Comparison of ENCODE assay signal across 28 mouse cellular contexts in genomic region chr6:117257591-117257990, GRCm38 (mm10).
"Had no signal": no experiment of that assay in that cellular context is flagged by ENCODE, and none has a peak within 500 bp of the region (broad histone marks: within the 10 kb centered on the region; RNA-seq: fewer than 3 reads in every experiment).

No protein-coding gene starts in this region.

- H3K9ac ChIP-seq: embryonic facial prominence, embryonic 12.5 days; embryonic facial prominence, embryonic 13.5 days; embryonic facial prominence, embryonic 15.5 days; forebrain, embryonic 12.5 days; forebrain, embryonic 13.5 days; forebrain, embryonic 15.5 days; forebrain, postnatal 0 days had no signal

- DNase-seq: cerebellum, adult 2 months; cerebellum, adult 8-10 months; cerebellum, adult 9-10 months; cerebellum, adult 9-11 months; cerebellum, postnatal 10 days; cerebellum, postnatal 14 days; cerebellum, postnatal 25 days; cerebellum, postnatal 36 days; embryo, embryonic 11 days; forebrain, postnatal 0 days; gastrocnemius, adult 2 months; gastrocnemius, postnatal 10 days; gastrocnemius, postnatal 14 days; gastrocnemius, postnatal 25 days; gastrocnemius, postnatal 36 days; heart, adult 18-20 months; heart, adult 2 months had no signal

- H3K4me3 ChIP-seq: embryonic facial prominence, embryonic 10.5 days; embryonic facial prominence, embryonic 12.5 days; embryonic facial prominence, embryonic 13.5 days; embryonic facial prominence, embryonic 15.5 days; erythroblast, embryonic 14.5 days; forebrain, embryonic 10.5 days; forebrain, embryonic 12.5 days; forebrain, embryonic 13.5 days; forebrain, embryonic 15.5 days; gastrocnemius, adult 2 months; heart, adult 2 months had no signal

- ATAC-seq: forebrain, embryonic 13.5 days; forebrain, embryonic 14.5 days; forebrain, embryonic 15.5 days; forebrain, embryonic 16.5 days; forebrain, postnatal 0 days had no signal

- H3K4me2 ChIP-seq: embryonic facial prominence, embryonic 12.5 days; embryonic facial prominence, embryonic 13.5 days; embryonic facial prominence, embryonic 15.5 days; forebrain, embryonic 12.5 days; forebrain, embryonic 13.5 days; forebrain, embryonic 15.5 days had no signal

- H3K27ac ChIP-seq: embryonic facial prominence, embryonic 10.5 days; embryonic facial prominence, embryonic 12.5 days; embryonic facial prominence, embryonic 13.5 days; embryonic facial prominence, embryonic 15.5 days; forebrain, embryonic 10.5 days; forebrain, embryonic 12.5 days; forebrain, embryonic 13.5 days; forebrain, embryonic 15.5 days; gastrocnemius, adult 2 months; heart, adult 2 months had no signal

- H3K27me3 ChIP-seq: embryonic facial prominence, embryonic 12.5 days; embryonic facial prominence, embryonic 13.5 days; forebrain, embryonic 12.5 days; forebrain, embryonic 13.5 days; forebrain, embryonic 15.5 days had no signal

- H3K9me3 ChIP-seq: embryonic facial prominence, embryonic 10.5 days; embryonic facial prominence, embryonic 12.5 days; embryonic facial prominence, embryonic 13.5 days; embryonic facial prominence, embryonic 15.5 days; forebrain, embryonic 10.5 days; forebrain, embryonic 12.5 days; forebrain, embryonic 13.5 days; forebrain, embryonic 15.5 days had no signal

- H3K36me3 ChIP-seq: embryonic facial prominence, embryonic 10.5 days; embryonic facial prominence, embryonic 12.5 days; embryonic facial prominence, embryonic 13.5 days; embryonic facial prominence, embryonic 15.5 days; forebrain, embryonic 10.5 days; forebrain, embryonic 12.5 days; forebrain, embryonic 15.5 days had no signal
